Mouse (Mus musculus) myocyte (in vitro differentiated cells): Measurements from ENCODE around the gene Hoxd10.

ENCODE experiments used
- CEBPB ChIP-seq: IDR thresholded peaks from 2 replicates; pipeline ENCODE4 v1.6.1; 2011; ENCODE audit warnings: mild to moderate bottlenecking, moderate library complexity; ENCODE audit not compliant: poor library complexity, insufficient read depth, severe bottlenecking
- E2F4 ChIP-seq: IDR thresholded peaks from one replicate; pipeline ENCODE4 v1.6.1; 2011; ENCODE audit warnings: mild to moderate bottlenecking, control low read depth, moderate library complexity; ENCODE audit not compliant: insufficient read depth
- MAX ChIP-seq: IDR thresholded peaks from one replicate; pipeline ENCODE4 v1.6.1; 2011; ENCODE audit warnings: low read depth, mild to moderate bottlenecking, control low read depth
- MYOD1 ChIP-seq, 3 experiments: IDR thresholded peaks; one replicate each; pipeline ENCODE4 v1.6.1; 2011; ENCODE audit warnings: control low read depth in 2 of 3, low read depth in 2 of 3, mild to moderate bottlenecking in 2 of 3, moderate library complexity in 1 of 3; ENCODE audit not compliant: insufficient read length in 2 of 3, control insufficient read depth in 1 of 3
- MYOG ChIP-seq, 3 experiments: IDR thresholded peaks; one replicate each; pipeline ENCODE4 v1.6.1; 2011; ENCODE audit warnings: control low read depth in 2 of 3, low read depth in 2 of 3, mild to moderate bottlenecking in 2 of 3; ENCODE audit not compliant: insufficient read length in 2 of 3, control insufficient read depth in 1 of 3, insufficient read depth in 1 of 3
- POLR2A ChIP-seq: IDR thresholded peaks from one replicate; pipeline ENCODE4 v1.6.1; 2011; ENCODE audit warnings: low read depth, mild to moderate bottlenecking, control low read depth, moderate library complexity; ENCODE audit not compliant: insufficient read length
- POLR2AphosphoS2 ChIP-seq: IDR thresholded peaks from one replicate; pipeline ENCODE4 v1.6.1; 2011; ENCODE audit warnings: low read depth, control low read depth; ENCODE audit not compliant: insufficient read length
- REST ChIP-seq: IDR thresholded peaks from one replicate; pipeline ENCODE4 v1.6.1; 2011; ENCODE audit warnings: mild to moderate bottlenecking, control low read depth, moderate library complexity; ENCODE audit not compliant: insufficient read depth, insufficient read length
- SRF ChIP-seq: IDR thresholded peaks from one replicate; pipeline ENCODE4 v1.6.1; 2011; ENCODE audit warnings: low read depth; ENCODE audit not compliant: control insufficient read depth, insufficient read length
- TCF12 ChIP-seq: IDR thresholded peaks from one replicate; pipeline ENCODE4 v1.6.1; 2011; ENCODE audit warnings: mild to moderate bottlenecking, control low read depth; ENCODE audit not compliant: poor library complexity, insufficient read depth, severe bottlenecking
- USF1 ChIP-seq: IDR thresholded peaks from one replicate; pipeline ENCODE4 v1.6.1; 2011; ENCODE audit warnings: low read depth, mild to moderate bottlenecking, control low read depth, moderate library complexity

DNA sequence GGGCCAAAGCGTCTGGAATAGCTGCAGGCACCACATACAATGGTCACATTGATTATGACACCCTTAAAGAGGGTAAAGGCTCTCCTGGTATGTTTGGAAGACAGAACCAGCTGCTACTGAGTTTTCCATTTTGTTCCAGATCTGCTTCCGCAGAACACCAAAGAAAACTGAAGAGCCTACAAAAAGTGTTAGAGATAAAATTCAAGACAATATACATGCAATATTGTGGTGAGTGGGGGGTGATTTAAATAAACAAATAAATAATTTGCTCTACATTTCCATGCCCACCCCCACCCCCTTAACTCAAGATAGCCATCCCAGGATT is 47.7 kb downstream of the Hoxd10 start:
- TF ChIP-seq POLR2A (no peak), MYOD1 (IDR thresholded peaks at IDR 0.05; ENCODE audit: control insufficient read depth in 1 of 3, insufficient read length in 2 of 3, low read depth in 2 of 3) (no peak), USF1 (no peak), E2F4 (no peak), REST (no peak), POLR2AphosphoS2 (no peak), MAX (no peak), MYOG (IDR thresholded peaks at IDR 0.05; ENCODE audit: control insufficient read depth in 1 of 3, insufficient read depth in 1 of 3, insufficient read length in 2 of 3, low read depth in 2 of 3) (no peak), CEBPB (no peak), TCF12 (no peak), SRF (no peak)
